In genomic region chr2:153609058-153609457, GRCm38 (mm10) we compare ENCODE assay signal across 8 mouse cellular contexts. TPM values are rescaled to one million over a fixed set of nuclear protein-coding genes. Genes with fewer than 3 reads are reported as not detected.
DNase-seq lines count a peak whose midpoint lies in the region; ATAC-seq lines count a peak whose summit lies in the region.

No protein-coding gene starts in this region.

- peak; percentile 70 to 90 for DNase-seq in adrenal gland, adult (ENCODE audit: inconsistent age in 2 of 2, low spot score in 1 of 2)
- no peak for DNase-seq in adrenal gland, postnatal 4 days (ENCODE audit: low spot score in 2 of 2)
- DNase-seq in heart, postnatal 10 days: peak; percentile 27 to 31
- DNase-seq in heart, postnatal 25 days (ENCODE audit: low spot score): no peak
- DNase-seq in adipocyte (ENCODE audit: low spot score): peak; percentile 35
- peak; percentile 50 for DNase-seq in kidney, postnatal 14 days
- DNase-seq in layer of hippocampus, adult 9-10 months (ENCODE audit: low spot score): no peak

- no peak for ATAC-seq in frontal cortex, adult (ENCODE audit: low TSS enrichment)

- intact Hi-C loops in heart, postnatal 10 days (cut with DNase I): no loop called here
- intact Hi-C loops in heart, postnatal 25 days (cut with DNase I): no loop called here

RNA-seq across cellular contexts. Expression of gene Commd7, which starts 23.5 kb away (rescaled TPM):
- total RNA-seq in adrenal gland, postnatal 4 days (2021): 10 to 100 TPM; 44.2 to 45.8 TPM
- total RNA-seq in heart, postnatal 10 days (2021): 10 to 100 TPM; 20.1 to 24.2 TPM
- 10 to 100 TPM; 13.9 to 14.6 TPM for total RNA-seq in heart, postnatal 25 days (2021)

RNA-seq across cellular contexts. Expression of gene Dnmt3b, which starts 40.2 kb away (rescaled TPM):
- total RNA-seq in adrenal gland, postnatal 4 days (2021): 1 to 10 TPM; 6.7 to 8.2 TPM
- 1 to 10 TPM; 2.4 to 2.6 TPM for total RNA-seq in heart, postnatal 10 days (2021)
- total RNA-seq in heart, postnatal 25 days (2021): 1 to 10 TPM; 1.3 to 1.4 TPM

Comparison
In these comparisons a context has a peak if more than half of its experiments do, and no peak if none do; other contexts are left out.
1. DNase-seq: peak in adrenal gland, adult (2 of 2), heart, postnatal 10 days (2 of 2), adipocyte (single experiment) and kidney, postnatal 14 days (single experiment); none in adrenal gland, postnatal 4 days (0 of 2), heart, postnatal 25 days (single experiment) and layer of hippocampus, adult 9-10 months (single experiment).